Mouse (Mus musculus) neural tube, embryonic 11.5 days (tissue): ENCODE data around the gene Gm20388. TPM values are rescaled to one million over a fixed set of nuclear protein-coding genes. Genes with fewer than 3 reads are reported as not detected.
A peak's percentile ranks its signal among the peaks of the same experiment; 100 is the strongest.

Source experiments
- ATAC-seq: fragments of 200-750 bp; cut with Nextera tagmentation; 2 replicates; pipeline ENCODE4 v1.8.0; 2017; ENCODE audit warnings: moderate number of reproducible peaks, mild to moderate bottlenecking, moderate TSS enrichment, moderate library complexity; ENCODE audit not compliant: insufficient read depth, low FRiP score, low TSS enrichment
- DNase-seq: peaks from one replicate; pipeline ENCODE4 v3.0.0-alpha.2; 2015; ENCODE audit warnings: low spot score
- H3K27ac ChIP-seq: fragments of 300-500 bp; sonication (generic); 2 replicates; pipeline ENCODE4 v1.5.1; 2014; ENCODE audit warnings: low read depth, mild to moderate bottlenecking, low read length
- H3K27me3 ChIP-seq: fragments of 300-500 bp; sonication (generic); 2 replicates; pipeline ENCODE4 v1.6.1; 2014; ENCODE audit warnings: mild to moderate bottlenecking, low read length, mixed read lengths; ENCODE audit not compliant: control insufficient read depth, insufficient read depth
- H3K36me3 ChIP-seq: fragments of 300-500 bp; sonication (generic); 2 replicates; pipeline ENCODE4 v1.6.1; 2014; ENCODE audit warnings: mild to moderate bottlenecking, low read length, moderate library complexity, mixed read lengths; ENCODE audit not compliant: control insufficient read depth, insufficient read depth
- H3K4me1 ChIP-seq: fragments of 300-500 bp; sonication (generic); 2 replicates; pipeline ENCODE4 v1.6.1; 2014; ENCODE audit warnings: low read length, mixed read lengths; ENCODE audit not compliant: control insufficient read depth, insufficient read depth
- H3K4me2 ChIP-seq: fragments of 300-500 bp; sonication (generic); 2 replicates; pipeline ENCODE4 v1.6.1; 2014; ENCODE audit warnings: low read depth, mild to moderate bottlenecking, moderate library complexity
- H3K4me3 ChIP-seq: fragments of 300-500 bp; sonication (generic); 2 replicates; pipeline ENCODE4 v1.5.1; 2014; ENCODE audit warnings: low read depth, low read length
- H3K9ac ChIP-seq: fragments of 300-500 bp; sonication (generic); 2 replicates; pipeline ENCODE4 v1.6.1; 2014; ENCODE audit warnings: mild to moderate bottlenecking, low read length
- H3K9me3 ChIP-seq: fragments of 300-500 bp; sonication (generic); 2 replicates; pipeline ENCODE4 v1.6.1; 2016; ENCODE audit warnings: low read length; ENCODE audit not compliant: control insufficient read depth
- WGBS: fragments of 180-500 bp; shearing (Covaris S2); extraction: QIAGEN DNeasy Blood & Tissue Kit; methylation state at CpG from one replicate; pipeline ENCODE4 v1.1.7; 2014; 5-methylcytosine and 5-hydroxymethylcytosine counted together
- polyA plus RNA-seq: library from polyadenylated mRNA; unstranded; fragments of >200 nt; fragmentation: Nextera tagmentation; extraction: Ambion mirVana; gene quantifications from 2 replicates; pipeline ENCODE4 v1.2.1, GENCODE M21; 2014

Gm20388 gene
- polyA plus RNA-seq, 1 experiment from 2014 or later: not detected

DNA sequence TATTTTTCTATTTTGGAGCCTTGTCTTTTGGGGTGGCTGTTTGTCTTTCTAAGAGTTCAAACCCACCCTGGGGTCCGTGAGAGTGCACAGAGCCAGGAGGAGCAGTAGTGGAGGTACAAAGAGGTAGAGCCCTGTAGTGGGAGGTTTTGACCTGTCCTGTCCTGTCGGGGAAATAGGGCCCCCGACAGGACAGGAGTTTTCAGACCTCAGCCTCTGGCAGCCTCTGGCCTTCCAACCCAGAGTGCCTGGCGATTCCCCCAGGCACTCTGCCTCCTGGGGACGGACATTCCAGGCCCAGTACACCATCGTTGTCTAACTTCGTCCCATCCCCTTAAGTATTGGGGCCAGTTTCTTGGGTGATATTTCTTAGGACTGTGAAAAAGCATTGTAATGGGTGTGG is 1211.7 kb downstream of the Gm20388 start:
- H3K27me3 ChIP-seq: peaks cover 97% of the 10 kb centered on the region
- 5% methylated on average over 7 of the region's 7 CpGs for WGBS
- no peak overlapping the region for H3K4me2 ChIP-seq
- DNase-seq (no peak), ATAC-seq (no peak)
- no peaks in the 10 kb centered on the region for H3K9me3 ChIP-seq
- 0 out of 2 replicates have a peak, but pooled peaks cover 3% of the 10 kb centered on the region for H3K4me1 ChIP-seq
- H3K4me3 ChIP-seq: no peak overlapping the region
- no peak overlapping the region for H3K27ac ChIP-seq
- no peaks in the 10 kb centered on the region for H3K36me3 ChIP-seq
- H3K9ac ChIP-seq: no peak overlapping the region

DNA sequence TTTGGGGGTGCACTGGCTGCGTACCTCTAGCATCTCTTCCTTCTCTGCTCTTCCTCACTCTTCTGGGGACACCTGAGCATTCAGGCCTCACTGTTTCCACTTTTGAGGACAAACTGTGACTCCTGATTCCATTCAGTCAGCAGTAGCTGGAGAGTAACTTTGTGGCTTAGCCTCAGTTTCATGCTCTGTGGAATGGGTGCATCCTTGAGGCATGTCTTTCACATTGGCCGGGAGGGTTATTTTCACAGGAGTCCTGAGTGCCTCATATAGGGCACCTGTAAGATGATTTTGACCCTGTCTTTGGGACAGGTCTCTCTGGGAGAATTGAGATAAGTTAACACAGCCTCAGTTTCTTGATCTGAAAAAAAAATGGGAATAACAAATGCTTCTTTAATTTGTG is 1212.5 kb downstream of the Gm20388 start:
- H3K4me1 ChIP-seq: peaks cover 3% of the 10 kb centered on the region; the same call in 1 of the 2 replicates
- no peak overlapping the region for H3K4me3 ChIP-seq
- H3K9ac ChIP-seq: no peak overlapping the region
- H3K4me2 ChIP-seq: no peak overlapping the region
- H3K9me3 ChIP-seq: no peaks in the 10 kb centered on the region
- H3K27me3 ChIP-seq: peaks cover 96% of the 10 kb centered on the region
- 43% methylated on average over 2 of the region's 2 CpGs for WGBS
- no peak for ATAC-seq
- no peak for DNase-seq
- no peaks in the 10 kb centered on the region for H3K36me3 ChIP-seq
- H3K27ac ChIP-seq: no peak overlapping the region

DNA sequence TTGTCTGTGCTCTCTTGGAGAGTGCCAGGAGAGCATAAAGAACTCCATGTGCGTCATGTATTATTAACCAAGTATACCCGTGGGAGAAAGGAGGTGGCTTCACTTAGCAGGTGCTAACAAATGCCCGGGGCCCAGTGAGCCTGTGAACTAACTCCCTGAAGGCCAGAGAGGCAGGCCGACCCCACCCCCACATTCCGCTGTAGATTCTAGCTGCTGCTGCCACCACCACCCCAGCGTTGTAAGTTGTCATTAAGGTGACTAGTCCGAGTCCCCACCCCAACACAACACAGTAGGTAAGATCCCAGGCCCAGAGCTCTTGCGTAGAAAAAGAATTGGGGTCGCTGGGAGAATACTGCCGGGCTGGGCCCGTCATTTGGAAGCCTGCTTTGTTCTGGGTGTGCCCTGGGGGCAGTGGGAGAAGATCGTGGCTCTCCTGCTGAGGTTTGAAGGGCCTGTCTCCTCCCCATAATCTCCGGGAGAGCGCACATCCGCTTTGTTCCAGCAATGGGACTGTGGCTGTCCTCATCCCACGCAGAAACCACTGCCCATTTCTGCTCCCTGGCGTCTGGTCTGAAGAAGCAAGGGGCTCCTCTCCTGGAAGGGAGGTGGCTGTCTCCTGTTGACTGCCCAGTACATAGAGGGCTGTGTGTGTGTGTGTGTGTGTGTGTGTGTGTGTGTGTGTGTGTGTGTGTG is 1214.1 kb downstream of the Gm20388 start:
- Histone ChIP-seq H3K9ac (no peak overlapping the region), H3K27ac (no peak overlapping the region), H3K9me3 (no peaks in the 10 kb centered on the region), H3K27me3 (peaks cover 96% of the 10 kb centered on the region), H3K4me1 (peaks cover 8% of the 10 kb centered on the region), H3K36me3 (no peaks in the 10 kb centered on the region), H3K4me2 (peak overlapping the region; percentile 50; the same call in 1 of the 2 replicates), H3K4me3 (no peak overlapping the region)
- WGBS: 2% methylated on average over 17 of the region's 17 CpGs
- ATAC-seq (no peak), DNase-seq (no peak)

DNA sequence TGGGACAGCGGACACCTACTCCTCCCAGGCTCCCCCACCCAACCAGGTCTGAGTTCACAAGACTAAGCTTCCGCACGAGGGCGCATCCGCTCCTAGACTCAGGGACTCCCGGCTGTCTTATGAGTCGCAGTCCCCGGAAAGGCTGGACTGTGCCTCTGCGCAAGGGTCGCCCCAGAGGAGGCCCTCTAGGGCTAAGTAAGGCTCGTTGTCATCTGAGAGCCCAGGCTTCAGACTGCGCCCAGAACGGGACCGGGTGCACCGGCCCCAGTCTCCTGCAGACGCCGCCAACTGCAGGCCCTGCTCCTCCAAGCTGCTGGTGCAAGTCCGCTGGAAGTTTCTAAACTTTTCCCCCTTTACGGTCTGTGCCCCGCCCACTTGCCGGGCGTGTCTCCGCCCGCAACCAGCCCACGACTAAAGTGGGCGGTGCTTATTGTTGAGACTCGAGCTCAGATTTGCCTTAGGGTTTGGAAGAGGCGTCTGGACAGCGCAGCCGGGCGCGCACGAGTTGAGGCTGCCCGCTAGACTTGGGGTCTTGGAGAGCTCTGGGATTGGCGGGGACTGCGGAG is 1214.8 kb downstream of the Gm20388 start:
- peak overlapping the region; percentile 50 for H3K4me2 ChIP-seq
- no peaks in the 10 kb centered on the region for H3K36me3 ChIP-seq
- ATAC-seq (peak; percentile 71), DNase-seq (peak; percentile 85)
- peaks cover 8% of the 10 kb centered on the region for H3K4me1 ChIP-seq
- peaks cover 96% of the 10 kb centered on the region for H3K27me3 ChIP-seq
- no peak overlapping the region for H3K27ac ChIP-seq
- no peak overlapping the region for H3K9ac ChIP-seq
- peak overlapping the region; percentile 24; the same call in 1 of the 2 replicates for H3K4me3 ChIP-seq
- under 1% methylated on average over 36 of the region's 36 CpGs for WGBS
- no peaks in the 10 kb centered on the region for H3K9me3 ChIP-seq

DNA sequence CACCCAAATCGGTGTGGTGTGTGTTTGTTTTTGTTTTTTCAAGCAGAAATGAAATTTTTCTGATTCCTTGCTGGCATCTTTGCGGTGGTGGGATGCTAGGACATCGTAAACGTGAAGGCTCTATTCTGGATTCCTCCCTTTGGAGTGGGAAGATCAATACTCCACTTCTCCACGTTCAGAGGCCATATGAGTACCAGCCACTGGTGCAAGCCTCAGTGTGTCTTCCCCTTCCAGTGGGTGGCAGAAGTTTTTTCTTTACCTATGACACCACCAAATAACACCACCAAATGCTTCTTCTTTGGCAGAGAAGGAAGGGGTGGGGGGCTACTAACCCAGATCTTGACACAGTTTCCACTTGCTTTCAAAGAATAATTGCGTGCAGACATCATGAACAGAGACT is 1215.5 kb downstream of the Gm20388 start:
- 6% methylated on average over 6 of the region's 6 CpGs for WGBS
- H3K4me1 ChIP-seq: peaks cover 8% of the 10 kb centered on the region
- no peak overlapping the region for H3K27ac ChIP-seq
- H3K4me3 ChIP-seq: no peak overlapping the region
- no peaks in the 10 kb centered on the region for H3K9me3 ChIP-seq
- DNase-seq: no peak
- no peak for ATAC-seq
- no peaks in the 10 kb centered on the region for H3K36me3 ChIP-seq
- H3K4me2 ChIP-seq: peak overlapping the region; percentile 50; the same call in 1 of the 2 replicates
- peaks cover 91% of the 10 kb centered on the region for H3K27me3 ChIP-seq
- H3K9ac ChIP-seq: no peak overlapping the region

DNA sequence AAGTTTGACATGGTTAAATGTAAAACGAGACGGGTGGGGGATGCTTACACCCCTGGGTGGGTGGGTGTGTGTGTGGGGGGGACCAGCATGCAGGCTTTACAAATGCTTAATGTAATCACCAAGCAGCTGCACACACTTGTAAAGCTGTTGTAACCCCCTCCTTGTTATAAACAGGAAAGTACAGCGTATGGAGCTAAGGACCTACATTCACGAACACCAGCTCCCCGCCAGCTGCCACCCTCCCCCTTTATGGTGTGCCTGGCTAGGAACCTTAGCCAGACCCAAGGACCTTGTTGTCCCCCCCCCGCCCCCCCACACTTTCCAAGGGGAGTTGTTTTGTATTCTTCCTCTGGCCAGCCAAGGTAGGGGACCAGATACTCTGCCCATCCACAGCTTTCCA is 1216.1 kb downstream of the Gm20388 start:
- 3% methylated on average over 6 of the region's 6 CpGs for WGBS
- Histone ChIP-seq H3K36me3 (no peaks in the 10 kb centered on the region), H3K4me3 (no peak overlapping the region), H3K4me2 (no peak overlapping the region), H3K9me3 (no peaks in the 10 kb centered on the region), H3K27me3 (peaks cover 87% of the 10 kb centered on the region), H3K9ac (no peak overlapping the region), H3K27ac (no peak overlapping the region), H3K4me1 (peaks cover 8% of the 10 kb centered on the region)
- ATAC-seq: no peak
- no peak for DNase-seq

DNA sequence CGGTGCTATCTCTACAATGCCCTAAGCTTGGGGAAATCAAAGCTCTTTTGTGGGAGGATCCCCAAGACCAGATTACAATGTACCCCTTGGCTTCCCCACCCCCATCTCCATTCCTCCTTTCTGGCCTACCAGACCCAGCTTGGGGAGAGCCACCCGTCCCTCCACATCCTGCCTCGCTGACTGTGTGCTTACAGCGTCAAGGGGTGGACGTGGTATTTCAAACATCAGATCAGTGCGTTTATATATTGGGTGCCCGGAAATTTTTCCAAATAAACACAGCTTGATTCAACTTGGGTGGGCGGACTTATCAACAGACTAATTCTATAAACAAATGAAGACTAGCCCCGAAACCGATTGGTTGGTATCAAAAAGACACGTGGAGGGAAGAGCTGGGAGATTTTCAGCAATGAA is 1216.7 kb downstream of the Gm20388 start:
- Histone ChIP-seq H3K9ac (no peak overlapping the region), H3K9me3 (no peaks in the 10 kb centered on the region), H3K27ac (no peak overlapping the region), H3K27me3 (peaks cover 81% of the 10 kb centered on the region), H3K4me3 (no peak overlapping the region), H3K4me2 (no peak overlapping the region), H3K36me3 (no peaks in the 10 kb centered on the region), H3K4me1 (peaks cover 8% of the 10 kb centered on the region)
- DNase-seq: no peak
- 4% methylated on average over 11 of the region's 11 CpGs for WGBS
- no peak for ATAC-seq

DNA sequence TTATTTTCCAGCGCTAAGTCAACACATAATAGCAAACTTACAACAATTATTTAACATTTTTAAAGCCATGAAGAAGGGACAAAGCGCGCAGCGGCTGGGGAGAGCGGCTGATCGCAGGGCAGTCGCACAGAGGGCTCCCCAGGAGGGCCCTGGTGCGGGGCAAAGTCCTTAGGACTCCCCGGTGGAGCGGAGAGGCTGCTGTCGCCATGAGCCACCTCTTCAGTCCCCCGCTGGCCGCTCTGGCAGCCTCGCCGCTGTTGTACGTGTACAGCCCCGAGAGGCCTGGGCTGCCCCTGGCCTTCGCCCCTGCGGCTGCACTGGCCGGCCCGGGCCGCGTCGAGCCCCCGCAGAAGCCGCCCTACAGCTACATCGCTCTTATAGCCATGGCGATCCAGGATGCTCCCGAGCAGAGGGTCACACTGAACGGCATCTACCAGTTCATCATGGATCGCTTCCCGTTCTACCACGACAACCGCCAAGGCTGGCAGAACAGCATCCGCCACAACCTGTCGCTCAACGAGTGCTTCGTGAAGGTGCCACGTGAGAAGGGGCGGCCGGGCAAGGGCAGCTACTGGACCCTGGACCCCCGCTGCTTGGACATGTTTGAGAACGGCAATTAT is 1217.2 kb downstream of the Gm20388 start, which contains the start of gene Foxl1:
Gene Foxl1 (plus strand): TSS at position 185 of the 620 bp plus-strand sequence.
- no peaks in the 10 kb centered on the region for H3K36me3 ChIP-seq
- H3K4me3 ChIP-seq: peak within 1 kb of the TSS; percentile 19
- no peak within 1 kb of the TSS for H3K27ac ChIP-seq
- H3K4me2 ChIP-seq: peak within 1 kb of the TSS; percentile 22
- DNase-seq (peak; percentile 36), ATAC-seq (no peak)
- H3K27me3 ChIP-seq: peaks cover 75% of the 10 kb centered on the region
- H3K9me3 ChIP-seq: no peaks in the 10 kb centered on the region
- H3K4me1 ChIP-seq: peaks cover 8% of the 10 kb centered on the region
- WGBS: under 1% methylated on average over 42 of the region's 43 CpGs
- peak within 1 kb of the TSS; percentile 32; the same call in 1 of the 2 replicates for H3K9ac ChIP-seq
